Mouse (Mus musculus): Measurements from ENCODE around the gene Scd3.
"Not testable (repeated sequence)": the region's sequence is repeated elsewhere in the genome, so short reads cannot be mapped to it uniquely, and the experiment has no call there.

The Scd3 gene

DNA sequence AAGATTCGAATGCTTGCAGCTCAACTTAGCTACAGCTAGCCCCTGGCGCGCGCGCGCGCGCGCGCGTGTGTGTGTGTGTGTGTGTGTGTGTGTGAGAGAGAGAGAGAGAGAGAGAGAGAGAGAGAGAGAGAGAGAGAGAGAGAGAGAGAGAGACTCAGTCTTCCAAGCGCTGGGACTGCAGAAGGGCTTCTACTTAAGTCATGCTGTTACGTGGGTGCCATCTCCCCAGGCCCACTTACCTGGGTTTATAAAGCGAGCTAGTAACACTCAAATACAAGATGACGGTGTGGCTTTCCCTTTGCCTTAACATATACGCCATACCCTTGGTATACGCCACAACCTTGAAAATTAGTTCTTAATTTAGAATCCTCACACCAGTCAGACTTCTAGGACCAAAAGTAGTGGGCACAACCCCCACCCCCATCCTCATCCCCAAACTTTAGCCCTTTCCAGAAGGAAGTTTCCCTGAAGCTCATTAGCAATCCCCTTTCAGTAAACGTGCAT is 64.5 kb downstream of the Scd3 start:
- ATAC-seq (ENCODE audit: low TSS enrichment) = peak; percentile 36

DNA sequence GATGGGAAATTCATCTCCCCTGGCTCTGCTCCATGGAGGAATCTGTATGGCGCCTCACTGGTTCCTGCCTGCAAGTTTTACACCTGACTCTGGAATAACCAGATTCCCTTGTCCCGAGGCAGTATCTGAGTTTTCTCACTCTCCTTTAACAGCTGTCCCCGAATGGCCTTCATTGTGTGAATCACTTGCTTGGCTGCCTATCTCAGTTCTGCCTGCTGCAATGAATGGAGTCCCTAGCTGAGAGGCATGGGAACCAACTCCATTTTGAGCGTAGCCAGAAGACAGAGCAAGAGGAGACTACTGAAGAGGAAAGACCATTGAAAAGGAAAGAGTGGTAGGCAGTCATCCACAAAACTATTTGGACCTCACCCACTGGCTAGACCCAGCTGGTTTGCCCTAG is 70.6 kb downstream of the Scd3 start:
- ATAC-seq (ENCODE audit: low TSS enrichment) = peak; percentile 59

DNA sequence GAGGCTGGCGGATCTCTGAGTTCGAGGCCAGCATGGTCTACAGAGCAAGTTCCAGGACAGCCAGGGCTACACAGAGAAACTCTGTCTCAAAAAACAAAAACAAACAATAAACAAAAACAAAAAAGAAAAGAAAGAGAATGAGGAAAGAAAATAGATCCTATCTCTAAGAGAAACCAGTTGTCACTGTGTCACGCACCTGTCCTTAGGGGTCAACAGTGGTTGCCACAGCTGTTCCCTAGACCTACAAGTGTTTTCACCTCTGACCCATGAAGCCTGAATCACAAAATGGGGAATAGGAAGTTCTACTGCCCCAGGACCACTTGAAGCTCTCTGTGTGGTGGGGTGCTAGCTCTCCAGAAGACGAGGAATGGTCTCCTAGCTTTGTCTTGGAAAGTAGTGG is 71.4 kb downstream of the Scd3 start:
- no peak for ATAC-seq (ENCODE audit: low TSS enrichment)

DNA sequence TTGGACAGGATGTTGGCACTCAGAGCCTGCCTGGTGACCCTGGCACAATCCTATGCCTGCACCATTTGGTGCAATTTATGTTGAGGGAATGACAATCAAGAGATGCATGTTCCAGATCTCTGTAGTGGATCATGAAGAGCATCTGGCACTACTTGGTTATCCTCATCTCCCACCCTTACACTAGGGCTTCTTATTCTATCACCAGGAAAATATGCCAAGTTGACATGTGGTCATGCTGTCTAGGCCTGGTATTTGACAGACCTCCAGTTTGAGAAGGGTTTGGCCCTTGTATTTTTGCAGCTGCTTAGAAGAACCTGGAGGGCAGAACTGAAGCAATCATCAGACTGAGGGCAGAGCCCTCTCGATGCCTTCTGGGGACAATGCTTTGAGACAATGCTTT is 72.3 kb downstream of the Scd3 start:
- no peak for ATAC-seq (ENCODE audit: low TSS enrichment)

DNA sequence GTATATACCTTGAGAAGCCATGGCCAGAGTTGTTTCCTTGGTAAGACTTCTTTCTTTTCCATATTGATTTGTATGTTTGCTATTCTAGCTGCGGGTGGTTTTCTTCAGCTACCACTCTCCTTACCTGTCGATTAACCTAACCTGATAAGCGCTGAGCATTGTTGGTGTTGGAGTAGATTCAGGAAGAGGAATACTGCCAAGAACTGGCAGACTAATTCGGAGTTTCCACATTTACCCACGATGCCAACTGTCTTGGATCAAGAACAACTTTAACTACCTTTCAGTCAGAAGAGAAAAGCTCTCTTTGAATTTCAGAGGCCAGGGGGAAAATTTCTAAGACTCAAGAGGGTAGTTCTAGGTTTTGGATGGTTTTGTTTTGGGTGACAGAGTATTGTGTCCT is 73.8 kb downstream of the Scd3 start:
- no peak for ATAC-seq (ENCODE audit: low TSS enrichment)

DNA sequence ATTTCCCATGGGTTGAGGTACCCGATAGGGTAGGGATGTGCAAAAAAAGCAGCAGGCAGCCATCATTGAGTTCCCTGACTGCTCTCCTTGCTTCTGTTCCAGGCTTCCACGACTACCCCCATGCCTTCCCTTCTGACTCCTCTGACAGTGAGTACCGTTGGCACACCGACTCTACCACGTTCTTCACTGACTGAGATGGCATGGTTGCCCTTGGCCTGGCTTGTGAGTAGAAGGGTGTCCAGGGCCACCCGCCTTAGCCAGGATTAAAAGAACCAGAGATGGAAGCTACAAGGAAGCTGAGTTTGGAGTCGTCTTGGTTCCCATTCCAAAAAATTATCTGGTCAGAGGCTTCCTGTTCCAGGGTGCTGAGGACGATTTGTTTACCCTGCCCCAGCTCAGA is 74.9 kb downstream of the Scd3 start:
- no peak for ATAC-seq (ENCODE audit: low TSS enrichment)

DNA sequence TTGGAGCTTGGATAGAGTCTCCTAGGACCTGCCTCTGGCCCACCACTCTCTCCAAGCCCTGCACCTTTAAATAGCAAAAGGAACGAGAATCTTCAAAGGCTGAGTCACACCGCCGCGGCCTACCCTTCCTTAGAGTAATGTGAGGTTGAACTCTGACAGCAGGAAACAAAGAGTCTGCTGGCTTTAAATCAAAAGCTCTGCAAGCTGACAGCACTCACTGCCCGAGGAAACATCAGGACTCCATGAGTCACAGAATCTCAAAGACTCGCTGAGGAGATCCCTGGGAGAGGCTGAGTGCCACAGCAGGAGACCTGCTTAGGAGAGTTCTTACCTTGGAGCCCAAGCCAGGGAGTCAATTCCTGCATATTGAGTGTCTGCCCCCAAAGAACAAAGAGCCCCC is 77.7 kb downstream of the Scd3 start:
- no peak for ATAC-seq (ENCODE audit: low TSS enrichment)

DNA sequence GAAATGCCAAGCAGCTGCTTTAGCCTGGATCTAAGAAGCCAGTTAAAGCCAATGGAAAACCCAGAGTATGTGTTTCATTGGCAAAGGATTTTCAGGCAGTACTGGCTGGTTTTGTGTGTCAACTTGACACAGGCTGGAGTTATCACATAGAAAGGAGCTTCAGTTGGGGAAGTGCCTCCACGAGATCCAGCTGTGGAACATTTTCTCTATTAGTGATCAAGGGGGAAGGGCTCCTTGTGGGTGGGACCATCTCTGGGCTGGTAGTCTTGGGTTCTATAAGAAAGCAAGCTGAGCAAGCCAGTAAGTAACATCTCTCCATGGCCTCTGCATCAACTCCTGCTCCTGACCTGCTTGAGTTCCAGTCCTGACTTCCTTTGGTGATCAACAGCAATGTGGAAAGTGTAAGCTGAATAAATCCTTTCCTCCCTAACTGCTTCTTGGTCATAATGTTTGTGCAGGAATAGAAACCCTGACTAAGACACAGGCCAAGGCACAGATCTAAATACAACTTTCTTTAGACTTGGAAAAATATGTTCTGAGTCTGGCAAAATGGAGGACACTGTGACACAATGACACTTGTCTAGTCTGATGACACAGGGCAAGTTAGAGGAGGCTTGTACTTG is 78.9 kb downstream of the Scd3 start:
- ATAC-seq (ENCODE audit: low TSS enrichment) = not testable (repeated sequence)

DNA sequence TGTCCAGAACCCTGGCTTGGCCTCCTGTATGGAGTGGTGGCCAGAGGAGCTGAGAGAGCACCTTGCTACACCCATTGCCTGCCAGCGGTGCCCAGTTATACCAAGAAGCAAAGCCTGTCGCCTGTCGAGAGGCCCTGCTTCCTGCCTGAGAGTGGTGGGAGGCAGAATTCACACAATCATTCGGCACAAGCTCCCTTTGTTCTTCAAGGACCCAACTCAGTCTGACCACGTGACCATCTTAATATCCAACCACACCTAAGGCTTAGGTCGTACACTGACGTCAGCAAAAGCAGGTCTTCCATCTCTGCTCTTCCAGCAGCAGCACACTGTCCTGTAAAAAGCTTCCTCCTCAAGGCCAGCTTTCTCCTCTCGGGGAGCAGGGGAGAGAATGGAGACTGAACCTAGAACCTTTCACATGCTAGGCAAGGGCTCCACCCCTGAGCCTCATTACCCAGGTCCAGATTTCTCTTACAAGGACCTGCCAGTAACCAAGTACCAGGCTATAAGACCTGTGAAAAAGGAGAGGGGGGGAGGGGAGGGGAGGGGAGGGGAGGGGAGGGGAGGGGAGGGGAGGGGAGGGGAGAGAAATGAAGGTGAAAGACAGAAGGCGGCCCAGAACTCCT is 79.6 kb downstream of the Scd3 start:
- no peak for ATAC-seq (ENCODE audit: low TSS enrichment)

DNA sequence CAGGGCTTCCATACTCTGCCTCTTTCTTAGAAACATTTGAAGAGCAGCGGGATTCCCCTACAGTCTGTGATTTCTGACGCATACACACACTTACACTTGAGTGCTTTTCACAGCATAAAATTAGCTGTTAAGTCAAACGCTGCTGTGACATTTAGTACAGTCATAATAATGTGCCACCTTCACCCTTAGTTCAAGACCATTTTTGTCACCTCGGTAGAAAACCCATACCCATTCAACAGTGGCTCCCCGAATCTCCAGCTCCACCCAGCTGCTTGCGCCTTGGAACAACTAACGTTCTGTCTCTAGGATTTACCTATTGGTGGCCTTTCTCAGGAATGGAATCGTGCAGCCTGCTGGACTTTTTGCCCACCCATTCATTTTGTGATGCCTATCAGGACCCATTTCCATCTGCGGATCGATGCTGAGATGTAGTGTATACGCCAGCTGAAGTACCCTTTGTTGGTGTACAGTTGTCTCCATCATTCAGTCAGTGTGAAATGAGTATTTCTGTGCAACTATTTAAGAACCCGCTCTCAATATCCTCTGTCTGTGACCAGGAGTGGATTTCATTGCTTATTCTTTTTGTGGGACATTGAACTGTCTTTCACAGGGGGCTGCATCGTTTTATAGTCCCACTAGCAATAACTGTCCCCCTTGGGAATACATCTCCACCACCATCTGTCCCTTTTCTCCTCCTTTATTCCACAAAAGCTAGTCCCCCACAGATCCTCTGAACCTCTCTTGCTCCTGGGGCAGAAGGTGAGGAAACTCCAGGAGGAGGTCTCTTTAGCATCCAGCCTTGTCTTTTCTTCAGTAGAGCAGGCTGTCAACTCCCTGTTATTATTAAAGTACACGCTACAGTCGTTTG is 80.3 kb downstream of the Scd3 start:
- ATAC-seq (ENCODE audit: low TSS enrichment) = no peak

DNA sequence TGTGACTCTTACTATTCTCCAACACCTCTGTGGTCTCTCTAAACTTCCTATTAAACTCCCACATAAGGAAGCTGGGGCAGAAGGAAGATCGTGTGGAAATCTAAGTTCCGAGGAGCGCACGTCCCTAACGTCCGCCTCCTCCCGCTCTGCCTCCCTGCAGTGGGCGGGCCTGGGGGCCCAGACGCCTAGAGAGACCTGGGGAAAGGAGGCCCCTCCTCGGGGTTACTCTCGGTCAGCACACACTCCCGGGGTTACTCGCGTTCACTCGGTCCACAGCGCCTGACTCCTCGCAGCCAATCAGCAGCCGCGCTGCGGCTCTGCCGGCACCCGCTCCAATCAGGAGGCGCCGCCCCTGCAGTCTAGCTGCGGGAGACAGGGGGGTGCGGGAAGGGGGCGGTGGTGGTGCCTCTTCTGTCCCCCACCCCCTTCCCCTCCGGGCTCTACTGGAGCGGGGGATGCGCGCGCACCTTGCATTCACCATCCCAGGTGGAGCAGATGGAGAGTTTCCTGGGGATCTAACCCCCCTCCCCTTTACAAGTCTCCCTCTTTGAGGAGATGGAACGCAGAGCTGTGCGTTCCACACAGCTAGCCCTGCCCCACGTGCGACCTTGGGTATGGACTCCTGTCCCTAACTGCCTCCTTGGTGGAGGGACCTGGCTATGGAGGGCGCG is 81.1 kb downstream of the Scd3 start:
- peak; percentile 97 for ATAC-seq (ENCODE audit: low TSS enrichment)

DNA sequence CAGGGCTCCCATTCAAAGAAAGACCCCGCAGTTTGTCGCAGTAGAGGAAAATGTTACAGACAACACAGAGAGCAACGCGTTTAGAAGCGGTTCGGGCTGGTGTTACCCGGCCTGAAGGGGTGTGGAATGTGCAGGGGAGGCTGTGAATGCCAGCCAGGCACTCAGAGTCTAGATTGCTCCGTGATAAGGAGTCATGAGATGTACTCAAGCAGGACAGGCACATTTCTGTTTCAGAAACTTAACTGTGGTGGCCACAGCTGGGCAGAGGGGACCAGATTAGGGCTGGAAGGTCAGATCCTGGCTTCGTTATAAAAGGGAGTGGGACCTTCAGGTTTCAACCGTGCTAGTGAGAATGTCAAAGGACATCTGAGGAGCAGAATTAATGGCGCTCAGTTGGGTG is 81.7 kb downstream of the Scd3 start:
- peak; percentile 32 for ATAC-seq (ENCODE audit: low TSS enrichment)

DNA sequence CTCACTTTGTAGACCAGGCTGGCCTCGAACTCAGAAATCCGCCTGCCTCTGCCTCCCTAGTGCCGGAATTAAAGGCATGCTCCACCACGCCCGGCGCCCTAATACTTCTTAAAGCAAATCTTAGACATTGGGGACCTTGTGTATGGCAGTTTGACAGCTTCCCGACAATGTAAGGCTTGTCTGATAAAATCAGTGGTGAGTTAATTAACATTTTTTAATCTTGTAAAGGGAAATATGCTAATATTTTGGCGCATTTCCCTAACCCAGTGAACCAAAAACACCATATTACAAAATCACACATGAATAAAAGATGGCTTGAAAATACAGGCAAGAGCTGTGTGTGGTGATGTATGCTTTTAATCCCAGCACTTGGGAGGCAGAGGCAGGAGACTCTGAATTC is 82.5 kb downstream of the Scd3 start:
- ATAC-seq (ENCODE audit: low TSS enrichment) = no peak

DNA sequence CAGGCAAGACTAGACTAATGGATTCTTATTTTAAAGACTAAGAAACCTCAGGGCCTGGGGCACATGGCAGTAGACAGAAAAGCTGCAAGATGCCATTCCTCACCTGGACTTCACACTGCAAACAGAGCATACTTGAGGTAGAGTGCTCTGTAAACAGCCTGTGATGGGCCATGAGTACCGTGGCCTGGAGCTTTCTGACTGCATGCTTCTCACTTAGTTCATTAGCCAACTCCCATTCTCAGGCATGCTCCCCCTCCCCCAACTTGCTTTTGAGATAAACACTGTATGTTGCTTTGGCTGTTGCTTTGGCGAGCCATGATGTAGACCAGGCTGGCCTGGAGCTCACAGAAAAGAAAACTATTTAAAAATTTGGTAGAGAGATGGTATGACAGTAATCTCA is 83.0 kb downstream of the Scd3 start:
- no peak for ATAC-seq (ENCODE audit: low TSS enrichment)

DNA sequence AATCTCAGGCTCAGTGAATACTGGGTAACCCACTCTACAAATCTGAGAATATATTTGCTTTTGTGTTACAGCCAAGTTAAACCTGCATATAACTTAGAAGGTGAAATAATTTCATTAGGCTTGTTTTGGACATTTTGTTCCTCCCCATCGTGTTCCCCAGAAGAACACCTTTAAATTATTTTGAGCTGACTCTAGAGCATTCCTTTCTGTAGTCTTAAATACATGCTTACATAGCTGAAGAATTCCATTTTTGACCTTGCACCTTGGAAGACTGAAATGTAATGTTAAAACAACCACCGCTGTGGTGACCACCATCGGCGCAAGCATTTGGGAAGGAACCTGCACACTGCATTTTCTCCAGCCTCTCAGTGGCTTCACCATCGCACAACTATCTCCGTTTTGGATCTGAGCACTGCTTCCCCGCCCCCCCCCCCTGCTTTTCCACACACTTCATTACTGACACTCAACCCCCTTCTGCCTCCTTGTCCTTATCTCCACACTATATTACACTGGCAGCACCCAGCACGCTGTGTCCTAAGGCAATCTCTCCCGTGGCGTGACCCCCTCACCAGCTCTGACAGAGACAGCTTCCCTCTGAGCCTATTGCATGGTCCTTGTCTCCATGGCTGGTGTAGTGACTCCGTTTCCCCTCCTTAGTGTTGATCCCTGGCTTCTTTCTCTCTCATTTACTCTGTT is 84.5 kb downstream of the Scd3 start:
- no peak for ATAC-seq (ENCODE audit: low TSS enrichment)

DNA sequence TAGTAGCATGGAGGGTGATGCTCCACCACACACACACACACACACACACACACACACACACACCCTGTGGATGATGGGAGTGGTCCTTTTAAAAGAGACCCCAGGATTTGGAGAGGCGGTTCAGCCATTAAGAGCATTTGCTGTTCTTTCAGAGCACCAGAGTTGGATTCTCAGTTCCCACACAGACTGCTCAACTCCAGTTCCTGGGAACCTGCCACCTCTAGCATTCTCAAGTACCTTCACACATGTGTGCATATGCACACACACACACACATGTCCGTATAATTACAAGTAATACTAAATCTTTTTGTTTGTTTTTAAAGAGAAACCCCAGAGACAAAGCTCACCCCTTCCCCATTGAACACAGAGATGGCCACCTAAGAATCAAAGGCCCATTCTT is 89.0 kb downstream of the Scd3 start:
- no peak for ATAC-seq (ENCODE audit: low TSS enrichment)

DNA sequence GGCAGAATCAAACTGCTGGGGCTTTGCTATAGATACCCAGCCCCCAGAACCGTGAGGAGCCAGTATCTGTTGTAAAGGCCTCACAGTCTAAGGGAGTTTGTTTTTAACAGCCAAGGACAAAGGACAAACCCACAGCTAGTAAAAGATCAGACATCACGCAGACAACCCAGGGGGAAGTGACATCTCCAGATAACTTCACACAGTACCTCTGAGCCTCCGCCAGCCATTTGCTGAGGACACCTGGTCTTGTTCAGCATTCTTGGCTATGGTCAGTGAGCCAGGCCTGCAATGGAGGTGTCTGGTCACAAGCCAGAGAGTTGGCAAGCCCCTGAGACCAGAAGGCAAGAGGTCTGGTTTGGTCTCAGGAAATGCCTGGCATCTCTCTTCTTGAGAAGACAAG is 89.4 kb downstream of the Scd3 start:
- no peak for ATAC-seq (ENCODE audit: low TSS enrichment)

DNA sequence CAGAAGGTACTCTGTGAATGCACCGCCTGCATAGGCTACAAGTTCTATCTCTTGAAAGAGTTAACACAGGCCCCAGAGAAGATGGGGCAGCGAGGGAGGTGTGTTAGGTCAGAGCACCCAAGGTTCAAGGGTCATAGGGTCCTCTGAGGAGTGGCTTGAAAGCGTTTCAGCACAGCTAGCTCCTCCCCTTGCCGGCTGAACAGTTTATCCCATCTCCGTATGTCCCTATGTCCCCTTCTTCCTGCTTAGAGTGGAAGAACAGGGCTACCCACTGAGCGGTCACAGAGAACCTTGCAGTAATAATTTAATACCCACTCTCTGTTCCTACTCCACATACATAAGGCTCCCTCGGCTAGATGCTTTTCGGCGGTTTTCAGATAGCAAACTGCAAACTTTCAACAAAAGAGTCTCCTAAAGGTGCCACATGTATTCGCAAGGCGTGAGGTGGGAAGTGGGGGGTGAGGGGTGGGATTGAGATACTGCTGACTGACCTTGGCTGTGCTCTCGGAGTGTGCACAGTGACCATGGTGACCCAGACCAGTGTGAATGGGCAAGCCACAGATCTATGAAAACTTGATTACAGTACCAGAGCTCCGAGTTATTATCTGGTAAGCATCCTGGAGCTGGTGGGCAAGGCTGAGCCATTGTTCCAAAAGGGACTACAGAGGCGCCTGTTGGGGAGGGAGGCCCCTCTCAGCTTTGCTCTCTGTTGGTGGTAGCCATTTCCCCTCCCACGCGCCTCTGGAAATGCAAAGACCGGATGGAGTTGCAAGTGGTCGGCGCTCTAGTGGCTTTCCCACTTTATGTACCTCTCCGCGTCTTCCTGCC is 90.1 kb downstream of the Scd3 start, which contains the start of gene Scd2:
Gene Scd2, plus strand, starts transcription at position 734 of the 828 bp plus-strand sequence.
- no peak; the same call in 1 of the 2 replicates for ATAC-seq (ENCODE audit: low TSS enrichment)
